Comparison of ENCODE assay signal across 17 mouse cellular contexts in the genomic region with DNA sequence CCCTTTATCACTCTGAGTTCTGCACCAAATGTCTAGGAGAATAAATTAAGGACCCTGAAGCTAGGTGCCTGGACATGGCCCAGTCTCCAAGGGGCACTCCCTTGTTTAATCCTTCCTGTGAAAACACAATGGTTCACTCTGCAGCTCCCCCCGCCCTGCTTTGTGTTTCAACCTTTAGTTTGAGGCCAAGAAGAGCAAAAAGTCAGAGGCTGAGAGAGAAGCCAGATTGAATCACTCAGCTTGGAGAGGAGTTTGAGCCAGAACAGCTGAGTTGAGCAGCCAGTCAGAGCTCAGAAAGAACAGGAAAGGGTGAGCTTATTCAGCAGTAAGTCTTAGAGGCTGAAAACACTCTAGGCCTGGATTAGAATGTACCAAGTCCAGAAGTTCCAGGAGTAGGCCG. TPM values are rescaled to one million over a fixed set of nuclear protein-coding genes. Genes with fewer than 3 reads are reported as not detected.
A peak's percentile ranks its signal among the peaks of the same experiment; 100 is the strongest.
DNase-seq lines count a peak whose midpoint lies in the region; TF ChIP-seq lines count a peak whose summit lies in the region.
"Had no signal": no experiment of that assay in that cellular context is flagged by ENCODE, and none has a peak within 500 bp of the region (broad histone marks: within the 10 kb centered on the region; RNA-seq: fewer than 3 reads in every experiment).

No protein-coding gene starts in this region.

- WGBS in thymus, adult 2 months, result 93% methylated on average over 2 of the region's 2 CpGs

- no peak for TF ChIP-seq CTCF in gastrocnemius, adult 2 months (IDR thresholded peaks at IDR 0.05)
- no peak for TF ChIP-seq CTCF in thymus, adult 2 months (IDR thresholded peaks at IDR 0.05; ENCODE audit: borderline replicate concordance, control insufficient read depth, extremely low read depth, insufficient read depth, low read length, poor library complexity)
- TF ChIP-seq CTCF in layer of hippocampus, adult 2 months (conservative IDR thresholded peaks at IDR 0.05), result no peak

- H3K36me3 ChIP-seq in thymus, adult 2 months (ENCODE audit: control insufficient read depth, insufficient read depth, low read length), result no peaks in the 10 kb centered on the region
- H3K36me3 ChIP-seq: G1E; limb, embryonic 10.5 days; midbrain, embryonic 15.5 days; neural tube, embryonic 13.5 days had no signal

- no peak overlapping the region for H3K4me3 ChIP-seq in gastrocnemius, adult 2 months
- H3K4me3 ChIP-seq in thymus, adult 2 months (ENCODE audit: control insufficient read depth, insufficient read depth, low read length), result no peak overlapping the region
- no peak overlapping the region for H3K4me3 ChIP-seq in layer of hippocampus, adult 2 months
- H3K4me3 ChIP-seq: limb, embryonic 10.5 days; midbrain, embryonic 15.5 days; neural tube, embryonic 13.5 days had no signal

- peaks cover 12% of the 10 kb centered on the region for H3K4me1 ChIP-seq in thymus, adult 2 months (replicated peaks; ENCODE audit: control insufficient read depth, insufficient read depth, low read length)
- H3K4me1 ChIP-seq: limb, embryonic 10.5 days; midbrain, embryonic 15.5 days; neural tube, embryonic 13.5 days had no signal

- TF ChIP-seq POLR2A in thymus, adult 2 months (IDR thresholded peaks at IDR 0.05; ENCODE audit: control insufficient read depth, extremely low read depth, insufficient read depth, low read length, poor library complexity), result no peak

- intact Hi-C loops in gastrocnemius, adult 2 months (cut with DNase I), result loop anchor here (2.0 to 10.0 kb wide), 2 partner anchors 157 to 335 kb away; no protein-coding TSS in a partner anchor
- intact Hi-C loops in gastrocnemius, postnatal 14 days (cut with DNase I; ENCODE audit: low total_unique reads), result no loop called here
- intact Hi-C loops in left cerebral cortex, postnatal 14 days (cut with DNase I), result no loop called here

- H3K27me3 ChIP-seq in thymus, adult 2 months (ENCODE audit: control insufficient read depth, insufficient read depth, low read length), result no peaks in the 10 kb centered on the region
- H3K27me3 ChIP-seq: midbrain, embryonic 15.5 days; neural tube, embryonic 13.5 days had no signal

- H3K27ac ChIP-seq in gastrocnemius, adult 2 months, result peak overlapping the region; percentile 70
- no peak overlapping the region for H3K27ac ChIP-seq in thymus, adult 2 months (ENCODE audit: control insufficient read depth, insufficient read depth, low read length)
- no peak overlapping the region for H3K27ac ChIP-seq in layer of hippocampus, adult 2 months
- H3K27ac ChIP-seq: limb, embryonic 10.5 days; midbrain, embryonic 15.5 days; neural tube, embryonic 13.5 days had no signal

- peak; percentile 19 for DNase-seq in gastrocnemius, adult 2 months
- DNase-seq in gastrocnemius, postnatal 14 days, result no peak
- peak; percentile 18 for DNase-seq in thymus, postnatal 14 days
- no peak for DNase-seq in thymus, adult 2 months
- peak; percentile 7 to 38 for DNase-seq in lung, adult 18-20 months
- no peak for DNase-seq in yolk sac, embryonic 10.5 days (ENCODE audit: low spot score)
- DNase-seq in left cerebral cortex, postnatal 14 days (ENCODE audit: low spot score in 2 of 2), result no peak
- DNase-seq in layer of hippocampus, adult 2 months (ENCODE audit: low spot score in 2 of 2), result no peak
- DNase-seq: cerebellum, postnatal 25 days; forebrain, postnatal 0 days; layer of hippocampus, adult 9-11 months; liver, postnatal 0 days; right cerebral cortex, adult 18-20 months had no signal

RNA-seq across cellular contexts. Expression of a gene that starts 5.5 kb away (rescaled TPM):
- total RNA-seq in gastrocnemius, adult 2 months (2021), result under 1 TPM in 1 of 2 experiments, not detected in 1; 0.08 TPM
- under 1 TPM; 0.20 to 0.37 TPM for total RNA-seq in gastrocnemius, postnatal 14 days (2021)
- 13.4 and 17.2 TPM in 2 replicates for polyA plus RNA-seq in thymus, adult 2 months (2012; rRNA removed)
- under 1 TPM in 1 of 2 experiments, not detected in 1; 0.15 TPM for total RNA-seq in left cerebral cortex, postnatal 14 days (2021)
- under 1 TPM in 1 of 2 experiments, not detected in 1; 0.15 TPM for total RNA-seq in layer of hippocampus, adult 2 months (2021)
- polyA plus RNA-seq: G1E had no signal

Comparison
In these comparisons a context has a peak if more than half of its experiments do, and no peak if none do; other contexts are left out.
1. DNase-seq: peak in gastrocnemius, adult 2 months (single experiment), thymus, postnatal 14 days (single experiment) and lung, adult 18-20 months (2 of 2); none in gastrocnemius, postnatal 14 days (single experiment), thymus, adult 2 months (single experiment), yolk sac, embryonic 10.5 days (single experiment), left cerebral cortex, postnatal 14 days (0 of 2) and layer of hippocampus, adult 2 months (0 of 2).